Mouse (Mus musculus) spleen, adult 2 months (tissue): ENCODE measurements around the gene Thsd4. TPM values are rescaled to one million over a fixed set of nuclear protein-coding genes. Genes with fewer than 3 reads are reported as not detected.

Experiments
- DNase-seq, 2 experiments: peaks; one replicate each; pipeline versions ENCODE4 v3.0.0 to v3.0.0-alpha.2; 2012 to 2021; ENCODE audit warnings: low spot score in 2 of 2, low read depth in 1 of 2
- H3K27ac ChIP-seq: fragments of 200-500 bp; 2 replicates; pipeline ENCODE4 v1.5.1; 2012; ENCODE audit warnings: low read length, inconsistent platforms; ENCODE audit not compliant: insufficient read depth
- H3K27me3 ChIP-seq: fragments of 200-500 bp; 2 replicates; pipeline ENCODE4 v1.6.1; 2012; ENCODE audit warnings: mild to moderate bottlenecking, moderate library complexity, low read length, inconsistent platforms; ENCODE audit not compliant: control insufficient read depth, insufficient read depth
- H3K36me3 ChIP-seq: fragments of 200-500 bp; 2 replicates; pipeline ENCODE4 v1.6.1; 2012; ENCODE audit warnings: mild to moderate bottlenecking, low read length, inconsistent platforms; ENCODE audit not compliant: control insufficient read depth, insufficient read depth
- H3K4me1 ChIP-seq: fragments of 200-500 bp; 2 replicates; pipeline ENCODE4 v1.6.1; 2011; ENCODE audit warnings: inconsistent platforms; ENCODE audit not compliant: control insufficient read depth, insufficient read depth, insufficient read length
- H3K4me3 ChIP-seq: fragments of 200-500 bp; 2 replicates; pipeline ENCODE4 v1.5.1; 2011; ENCODE audit warnings: mild to moderate bottlenecking, inconsistent platforms; ENCODE audit not compliant: insufficient read depth, insufficient read length; ENCODE audit errors: extremely low read depth
- CTCF ChIP-seq: fragments of 200-500 bp; IDR thresholded peaks from 2 replicates; pipeline ENCODE4 v1.5.1; 2011; ENCODE audit warnings: mild to moderate bottlenecking, inconsistent platforms; ENCODE audit not compliant: insufficient read depth, insufficient read length, insufficient replicate concordance; ENCODE audit errors: extremely low read depth
- POLR2A ChIP-seq: fragments of 200-500 bp; IDR thresholded peaks from 2 replicates; pipeline ENCODE4 v1.6.1; 2011; ENCODE audit warnings: low read depth, low read length, inconsistent platforms
- WGBS: fragments of 180-500 bp; shearing (Covaris S2); methylation state at CpG from one replicate; pipeline ENCODE4 v1.1.7; 2018; 5-methylcytosine and 5-hydroxymethylcytosine counted together
- polyA plus RNA-seq: library from polyadenylated mRNA; depleted of rRNA; stranded (reverse); fragments of >200 nt; gene quantifications from 2 replicates; pipeline ENCODE4 v1.2.3, GENCODE M21; 2012

Gene Thsd4
- polyA plus RNA-seq, 1 experiment = 0.95 TPM

DNA sequence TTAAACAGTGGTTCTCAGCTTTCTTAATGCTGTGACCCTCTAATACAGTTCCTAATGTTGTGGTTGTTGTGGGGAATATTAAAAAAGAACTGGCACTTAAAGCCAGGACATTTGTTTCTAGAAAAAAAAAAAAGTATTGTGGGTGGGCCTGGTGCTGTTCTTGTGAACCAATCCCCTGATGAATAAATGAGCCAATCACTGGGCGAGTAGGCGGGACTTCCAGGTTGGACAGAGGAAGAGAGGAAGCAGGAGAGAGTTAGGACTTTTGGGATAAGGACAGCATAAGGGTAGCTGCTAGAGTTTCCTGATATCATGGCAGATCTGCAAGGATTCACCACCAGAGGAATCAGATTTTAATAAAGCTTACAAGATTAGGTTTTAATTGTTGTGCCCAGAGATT lies 249.9 kb downstream of the Thsd4 start:
- H3K27ac ChIP-seq = no peak overlapping the region
- WGBS = 88% methylated on average over 2 of the region's 2 CpGs

GRCm38 (mm10) chr9:60269807-60270206 lies 252.0 kb downstream of the Thsd4 start:
- no peaks in the 10 kb centered on the region for H3K36me3 ChIP-seq
- no peak overlapping the region for H3K27ac ChIP-seq
- H3K4me1 ChIP-seq = no peaks in the 10 kb centered on the region
- no peak for DNase-seq
- TF ChIP-seq CTCF (no peak), POLR2A (no peak)
- H3K27me3 ChIP-seq = no peaks in the 10 kb centered on the region
- no peak overlapping the region for H3K4me3 ChIP-seq
- WGBS = 74% methylated on average over 5 of the region's 5 CpGs

More for the DNA sequence above, 249.9 kb downstream of the Thsd4 start:
- Histone ChIP-seq H3K27me3 (no peaks in the 10 kb centered on the region), H3K4me1 (no peaks in the 10 kb centered on the region), H3K36me3 (no peaks in the 10 kb centered on the region), H3K4me3 (no peak overlapping the region)
- DNase-seq = no peak
- no peak for TF ChIP-seq CTCF
- no peak for TF ChIP-seq POLR2A

DNA sequence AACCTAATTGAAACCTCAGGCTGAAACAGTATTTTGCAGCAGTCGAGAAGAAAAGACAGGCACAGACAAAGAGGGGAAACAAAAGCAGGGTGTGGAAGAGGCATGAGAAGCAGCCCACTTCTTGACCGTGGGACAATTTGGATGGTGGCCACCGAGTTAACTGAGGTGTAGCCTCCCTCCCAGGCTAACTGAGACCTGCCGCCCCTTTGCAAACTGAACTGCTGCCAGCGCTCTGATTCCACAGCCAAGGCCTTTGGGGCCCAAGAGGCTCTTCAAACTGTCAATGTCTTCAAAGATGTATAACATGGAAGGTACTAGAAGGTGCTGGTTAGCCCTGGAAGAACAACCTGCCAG lies 254.6 kb downstream of the Thsd4 start:
- H3K27ac ChIP-seq = no peak overlapping the region
- no peak overlapping the region for H3K4me3 ChIP-seq
- no peaks in the 10 kb centered on the region for H3K4me1 ChIP-seq
- no peak for TF ChIP-seq POLR2A
- no peak for TF ChIP-seq CTCF
- WGBS = 89% methylated on average over 5 of the region's 5 CpGs
- H3K27me3 ChIP-seq = no peaks in the 10 kb centered on the region
- no peak for DNase-seq
- H3K36me3 ChIP-seq = no peaks in the 10 kb centered on the region

- 91% methylated on average over 15 of the region's 15 CpGs for WGBS
These were observed 255.1 kb downstream of the Thsd4 start for GRCm38 (mm10) chr9:60266583-60267272.

GRCm38 (mm10) chr9:60264586-60265325 lies 257.1 kb downstream of the Thsd4 start:
- Histone ChIP-seq H3K4me1 (no peaks in the 10 kb centered on the region), H3K27me3 (no peaks in the 10 kb centered on the region), H3K27ac (no peak overlapping the region), H3K36me3 (no peaks in the 10 kb centered on the region), H3K4me3 (no peak overlapping the region)
- DNase-seq = no peak
- 28% methylated on average over 10 of the region's 10 CpGs for WGBS
- TF ChIP-seq CTCF (no peak), POLR2A (no peak)

More at GRCm38 (mm10) chr9:60266583-60267272, 255.1 kb downstream of the Thsd4 start:
- DNase-seq = no peak
- Histone ChIP-seq H3K27ac (no peak overlapping the region), H3K36me3 (no peaks in the 10 kb centered on the region), H3K4me1 (no peaks in the 10 kb centered on the region), H3K4me3 (no peak overlapping the region), H3K27me3 (no peaks in the 10 kb centered on the region)
- TF ChIP-seq CTCF (no peak), POLR2A (no peak)

DNA sequence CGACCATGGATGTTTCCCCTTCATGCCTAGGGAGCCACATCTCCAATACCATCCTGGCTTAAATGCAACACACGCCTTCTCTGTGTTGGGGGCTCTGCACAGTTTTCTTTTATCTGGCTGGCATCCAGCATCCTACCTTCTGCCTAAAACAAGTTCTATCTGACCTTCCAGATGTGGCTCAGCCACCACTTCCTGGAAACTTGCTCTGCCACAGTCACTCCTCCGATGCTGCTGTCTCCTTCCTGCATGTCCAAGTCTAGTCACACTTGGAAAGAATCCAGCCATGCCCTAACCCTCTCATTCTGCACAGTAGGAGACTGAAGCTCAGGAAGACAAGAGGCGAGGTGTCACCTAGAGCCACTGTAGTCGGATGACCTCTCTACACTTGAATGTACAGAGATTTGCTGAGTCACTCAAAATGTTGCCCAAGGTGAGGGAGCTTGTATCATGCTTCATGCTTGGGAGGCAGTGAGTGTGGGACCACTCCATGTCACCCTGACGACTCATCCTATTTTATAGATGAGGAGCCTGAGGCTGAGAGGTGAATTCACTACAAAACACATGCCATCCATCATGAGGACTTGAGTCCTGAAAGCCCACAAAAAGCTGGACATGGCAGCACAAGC lies 259.2 kb downstream of the Thsd4 start:
- no peaks in the 10 kb centered on the region for H3K27me3 ChIP-seq
- H3K27ac ChIP-seq = no peak overlapping the region
- no peak for DNase-seq
- WGBS = 42% methylated on average over 6 of the region's 6 CpGs
- H3K36me3 ChIP-seq = no peaks in the 10 kb centered on the region
- no peaks in the 10 kb centered on the region for H3K4me1 ChIP-seq
- H3K4me3 ChIP-seq = no peak overlapping the region
- TF ChIP-seq CTCF (no peak), POLR2A (no peak)
